Mouse (Mus musculus) hindbrain, embryonic 13.5 days (tissue): ENCODE data around the gene Ndufs7. TPM values are rescaled to one million over a fixed set of nuclear protein-coding genes. Genes with fewer than 3 reads are reported as not detected.
"Not testable (repeated sequence)": the region's sequence is repeated elsewhere in the genome, so short reads cannot be mapped to it uniquely, and the experiment has no call there.

ENCODE experiments used
- ATAC-seq: fragments of 200-750 bp; cut with Nextera tagmentation; 2 replicates; pipeline ENCODE4 v1.8.0; 2017; ENCODE audit warnings: moderate TSS enrichment; ENCODE audit not compliant: low FRiP score
- H3K27ac ChIP-seq: fragments of 300-500 bp; sonication (generic); 2 replicates; pipeline ENCODE4 v1.5.1; 2015; ENCODE audit warnings: inconsistent platforms, mild to moderate bottlenecking, moderate library complexity
- H3K27me3 ChIP-seq: fragments of 300-500 bp; sonication (generic); 2 replicates; pipeline ENCODE4 v1.6.1; 2015; ENCODE audit warnings: mild to moderate bottlenecking, inconsistent platforms
- H3K36me3 ChIP-seq: fragments of 300-500 bp; sonication (generic); 2 replicates; pipeline ENCODE4 v1.6.1; 2015; ENCODE audit warnings: mild to moderate bottlenecking, inconsistent platforms
- H3K4me1 ChIP-seq: fragments of 300-500 bp; sonication (generic); replicated peaks from 2 replicates; pipeline ENCODE4 v1.6.1; 2015; ENCODE audit warnings: inconsistent platforms
- H3K4me2 ChIP-seq: fragments of 300-500 bp; sonication (generic); 2 replicates; pipeline ENCODE4 v1.6.1; 2015; ENCODE audit warnings: inconsistent platforms, mild to moderate bottlenecking, moderate library complexity
- H3K4me3 ChIP-seq: fragments of 300-500 bp; sonication (generic); 2 replicates; pipeline ENCODE4 v1.5.1; 2015; ENCODE audit warnings: mild to moderate bottlenecking, inconsistent platforms
- H3K9ac ChIP-seq: fragments of 300-500 bp; sonication (generic); 2 replicates; pipeline ENCODE4 v1.6.1; 2015; ENCODE audit warnings: mild to moderate bottlenecking, inconsistent platforms
- H3K9me3 ChIP-seq: fragments of 300-500 bp; sonication (generic); 2 replicates; pipeline ENCODE4 v1.6.1; 2016; ENCODE audit warnings: inconsistent platforms
- WGBS: fragments of 180-500 bp; shearing (Covaris S2); methylation state at CpG from one replicate; pipeline ENCODE4 v1.1.7; 2015; 5-methylcytosine and 5-hydroxymethylcytosine counted together
- polyA plus RNA-seq: library from polyadenylated mRNA; unstranded; fragments of >200 nt; fragmentation: Nextera tagmentation; extraction: Ambion mirVana; gene quantifications from 2 replicates; pipeline ENCODE4 v1.2.1, GENCODE M21; 2015

Gene Ndufs7
- polyA plus RNA-seq, 1 experiment from 2014 or later: 253 TPM

GRCm38 (mm10) chr10:80244791-80245399 lies 4.0 kb upstream of the Ndufs7 start:
- Histone ChIP-seq H3K9me3 (no peaks in the 10 kb centered on the region), H3K27me3 (no peaks in the 10 kb centered on the region), H3K4me2 (no peak overlapping the region), H3K36me3 (peaks cover 46% of the 10 kb centered on the region), H3K4me1 (peaks cover 13% of the 10 kb centered on the region), H3K27ac (peak overlapping the region; percentile 62; the same call in 1 of the 2 replicates), H3K9ac (peak overlapping the region; percentile 49; the same call in 1 of the 2 replicates), H3K4me3 (no peak overlapping the region)
- no peak for ATAC-seq
- 34% methylated on average over 5 of the region's 5 CpGs for WGBS

DNA sequence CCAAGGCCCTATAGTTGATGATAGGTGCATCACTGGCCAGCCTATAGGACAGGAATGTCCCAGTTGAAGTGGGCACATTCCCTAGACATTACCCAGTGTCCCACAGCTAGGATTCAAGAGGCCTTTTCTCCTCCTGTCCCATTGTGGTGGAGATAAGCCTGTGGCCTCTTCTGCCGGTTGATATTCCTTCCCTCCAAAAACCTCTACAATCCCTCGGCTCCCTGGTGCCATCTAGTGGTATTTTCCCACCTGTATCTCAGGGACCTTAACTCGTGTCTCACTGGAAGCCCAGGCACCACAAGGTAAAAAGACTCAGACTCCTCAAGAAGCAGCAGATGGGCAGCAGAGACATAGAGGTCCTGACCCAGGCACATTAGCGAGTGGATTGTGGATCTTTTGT lies 3.3 kb upstream of the Ndufs7 start:
- Histone ChIP-seq H3K27ac (peak overlapping the region; percentile 62; the same call in 1 of the 2 replicates), H3K4me2 (no peak overlapping the region), H3K9ac (peak overlapping the region; percentile 49; the same call in 1 of the 2 replicates), H3K27me3 (no peaks in the 10 kb centered on the region), H3K4me1 (peaks cover 20% of the 10 kb centered on the region), H3K4me3 (no peak overlapping the region), H3K36me3 (peaks cover 39% of the 10 kb centered on the region), H3K9me3 (no peaks in the 10 kb centered on the region)
- WGBS: 5% methylated on average over 4 of the region's 4 CpGs
- ATAC-seq: no peak

- no peak overlapping the region for H3K9ac ChIP-seq
- no peak overlapping the region for H3K4me2 ChIP-seq
- 44% methylated on average over 6 of the region's 6 CpGs for WGBS
- peaks cover 30% of the 10 kb centered on the region for H3K4me1 ChIP-seq
- H3K27me3 ChIP-seq: no peaks in the 10 kb centered on the region
- H3K36me3 ChIP-seq: peaks cover 22% of the 10 kb centered on the region
- H3K9me3 ChIP-seq: no peaks in the 10 kb centered on the region
- ATAC-seq: no peak
- 0 out of 2 replicates have a peak overlapping the region, but pooled peaks have one; percentile 23 for H3K27ac ChIP-seq
- no peak overlapping the region for H3K4me3 ChIP-seq
These were observed 1.1 kb upstream of the Ndufs7 start for GRCm38 (mm10) chr10:80247849-80248248.

GRCm38 (mm10) chr10:80248437-80248836 lies 484 bp upstream of the Ndufs7 start:
- Histone ChIP-seq H3K4me3 (peak overlapping the region; percentile 71; the same call in 1 of the 2 replicates), H3K4me1 (peaks cover 30% of the 10 kb centered on the region), H3K27ac (0 out of 2 replicates have a peak overlapping the region, but pooled peaks have one; percentile 23), H3K36me3 (peaks cover 20% of the 10 kb centered on the region), H3K4me2 (peak overlapping the region; percentile 97)
- ATAC-seq, H3K27me3 ChIP-seq, H3K9ac ChIP-seq, H3K9me3 ChIP-seq: not testable (repeated sequence)
- 49% methylated on average over 3 of the region's 3 CpGs for WGBS

DNA sequence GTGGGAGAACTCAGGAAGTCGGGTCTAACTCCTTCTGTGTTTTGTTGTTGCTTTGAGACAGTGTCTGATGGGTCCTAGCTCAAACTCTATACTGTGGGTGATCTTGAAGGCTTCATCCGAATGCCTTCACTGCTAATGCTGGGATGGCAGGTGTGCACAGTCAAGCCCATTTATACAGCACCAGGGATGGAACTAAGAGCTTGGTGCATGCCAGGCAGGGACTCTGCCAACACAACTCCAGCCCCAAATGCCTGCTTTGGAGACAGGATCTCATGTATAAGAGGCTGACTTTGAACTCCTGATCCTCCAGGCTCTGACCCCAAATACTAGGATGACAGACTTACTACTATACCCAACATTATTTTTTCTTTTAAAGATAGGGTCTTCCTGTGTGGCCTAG lies 1.1 kb downstream of the Ndufs7 start:
- Histone ChIP-seq H3K4me1 (peaks cover 30% of the 10 kb centered on the region), H3K4me2 (peak overlapping the region; percentile 97), H3K4me3 (peak overlapping the region; percentile 71), H3K9me3 (no peaks in the 10 kb centered on the region), H3K27me3 (no peaks in the 10 kb centered on the region), H3K27ac (peak overlapping the region; percentile 91; the same call in 1 of the 2 replicates), H3K9ac (peak overlapping the region; percentile 82), H3K36me3 (peaks cover 24% of the 10 kb centered on the region)
- ATAC-seq: no peak
- WGBS: 46% methylated on average over 2 of the region's 2 CpGs

- ATAC-seq: no peak
- peaks cover 25% of the 10 kb centered on the region for H3K4me1 ChIP-seq
- peak overlapping the region; percentile 71 for H3K4me3 ChIP-seq
- H3K27ac ChIP-seq: no peak overlapping the region
- H3K9me3 ChIP-seq: no peaks in the 10 kb centered on the region
- 91% methylated on average over 4 of the region's 4 CpGs for WGBS
- peak overlapping the region; percentile 97 for H3K4me2 ChIP-seq
- 0 out of 2 replicates have a peak overlapping the region, but pooled peaks have one; percentile 82 for H3K9ac ChIP-seq
- no peaks in the 10 kb centered on the region for H3K27me3 ChIP-seq
- peaks cover 30% of the 10 kb centered on the region for H3K36me3 ChIP-seq
These were observed 1.7 kb downstream of the Ndufs7 start for GRCm38 (mm10) chr10:80250573-80250972.

GRCm38 (mm10) chr10:80252011-80252410 lies 3.1 kb downstream of the Ndufs7 start:
- no peak overlapping the region for H3K27ac ChIP-seq
- H3K4me2 ChIP-seq: no peak overlapping the region
- peaks cover 44% of the 10 kb centered on the region for H3K36me3 ChIP-seq
- ATAC-seq: no peak
- H3K9me3 ChIP-seq: no peaks in the 10 kb centered on the region
- H3K4me1 ChIP-seq: peaks cover 31% of the 10 kb centered on the region
- H3K9ac ChIP-seq: peak overlapping the region; percentile 49; the same call in 1 of the 2 replicates
- H3K27me3 ChIP-seq: no peaks in the 10 kb centered on the region
- H3K4me3 ChIP-seq: no peak overlapping the region

DNA sequence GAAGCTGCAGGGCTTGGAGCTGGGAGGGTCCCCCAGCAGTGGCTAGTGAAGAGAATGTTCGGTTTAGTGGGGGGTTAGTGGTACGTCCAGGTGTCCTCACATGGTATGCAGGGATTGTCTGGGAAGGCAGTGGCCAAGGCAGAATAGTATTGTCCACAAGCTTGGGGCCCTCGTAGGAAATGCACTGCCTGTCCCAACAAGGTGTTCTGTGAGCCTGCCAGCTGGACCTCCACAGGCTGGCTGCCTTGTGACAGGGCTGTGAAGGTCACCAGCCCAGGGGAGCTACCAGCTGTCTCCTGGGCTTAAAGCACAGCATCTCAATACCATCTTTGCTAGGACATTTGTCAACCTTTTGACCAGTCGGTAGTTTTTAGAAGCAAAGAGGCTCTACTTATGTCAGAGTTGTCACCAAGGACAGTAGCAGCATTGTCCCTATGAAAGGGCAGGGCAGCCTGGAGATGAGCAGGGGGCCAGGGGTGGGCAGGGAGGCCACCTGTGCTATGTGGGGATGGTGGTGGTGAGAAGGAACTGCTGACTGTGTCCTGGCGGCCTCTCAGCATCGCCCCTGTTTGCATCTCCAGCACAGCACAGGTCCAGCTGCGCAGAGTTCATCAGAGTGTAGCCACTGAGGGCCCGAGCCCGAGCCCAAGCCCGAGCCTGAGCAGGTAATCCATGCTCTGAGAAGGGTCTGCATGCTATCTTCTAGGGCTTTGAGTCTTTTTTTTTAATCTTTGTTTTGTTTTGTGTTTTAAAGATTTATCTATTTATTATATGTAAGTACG lies 3.8 kb downstream of the Ndufs7 start:
- Histone ChIP-seq H3K27ac (no peak overlapping the region), H3K9me3 (no peaks in the 10 kb centered on the region), H3K27me3 (no peaks in the 10 kb centered on the region), H3K4me3 (no peak overlapping the region), H3K4me2 (no peak overlapping the region), H3K9ac (no peak overlapping the region), H3K4me1 (peaks cover 31% of the 10 kb centered on the region), H3K36me3 (peaks cover 49% of the 10 kb centered on the region)
- ATAC-seq: no peak
- 94% methylated on average over 11 of the region's 11 CpGs for WGBS

- no peak overlapping the region for H3K9ac ChIP-seq
- no peak overlapping the region for H3K4me2 ChIP-seq
- H3K4me1 ChIP-seq: peaks cover 31% of the 10 kb centered on the region
- no peak overlapping the region for H3K27ac ChIP-seq
- ATAC-seq: no peak
- no peaks in the 10 kb centered on the region for H3K9me3 ChIP-seq
- H3K4me3 ChIP-seq: no peak overlapping the region
- no peaks in the 10 kb centered on the region for H3K27me3 ChIP-seq
- 94% methylated on average over 6 of the region's 6 CpGs for WGBS
- peaks cover 58% of the 10 kb centered on the region for H3K36me3 ChIP-seq
These were observed 4.6 kb downstream of the Ndufs7 start for GRCm38 (mm10) chr10:80253551-80253950.

- Histone ChIP-seq H3K36me3 (peaks cover 66% of the 10 kb centered on the region), H3K4me3 (no peak overlapping the region), H3K4me1 (peaks cover 41% of the 10 kb centered on the region), H3K9me3 (no peaks in the 10 kb centered on the region), H3K9ac (no peak overlapping the region), H3K27me3 (no peaks in the 10 kb centered on the region), H3K4me2 (no peak overlapping the region), H3K27ac (no peak overlapping the region)
- WGBS: 96% methylated on average over 26 of the region's 26 CpGs
- ATAC-seq: no peak
These were observed 5.7 kb downstream of the Ndufs7 start for GRCm38 (mm10) chr10:80254331-80255297.

- Histone ChIP-seq H3K9me3 (no peaks in the 10 kb centered on the region), H3K4me2 (no peak overlapping the region), H3K27me3 (no peaks in the 10 kb centered on the region), H3K36me3 (peaks cover 66% of the 10 kb centered on the region), H3K27ac (no peak overlapping the region; the same call in 1 of the 2 replicates), H3K9ac (peak overlapping the region; percentile 46; the same call in 1 of the 2 replicates), H3K4me3 (no peak overlapping the region), H3K4me1 (peaks cover 41% of the 10 kb centered on the region)
- ATAC-seq: no peak
- 81% methylated on average over 5 of the region's 5 CpGs for WGBS
These were observed 7.1 kb downstream of the Ndufs7 start for GRCm38 (mm10) chr10:80255881-80256535.
